Mouse (Mus musculus): ENCODE measurements around the gene Arpc1b. TPM values are rescaled to one million over a fixed set of nuclear protein-coding genes. Genes with fewer than 3 reads are reported as not detected.
"Not testable (repeated sequence)": the region's sequence is repeated elsewhere in the genome, so short reads cannot be mapped to it uniquely, and the experiment has no call there.

Gene Arpc1b
- total and polyA plus RNA-seq, 2 experiments from 2014 or later = 32.4 to 53.7 TPM

- Histone ChIP-seq H3K4me1 (ENCODE audit: insufficient read depth, low read length) (no peaks in the 10 kb centered on the region), H3K4me2 (ENCODE audit: low read depth, low read length, poor library complexity, severe bottlenecking) (no peak overlapping the region), H3K9me3 (ENCODE audit: low read length) (no peaks in the 10 kb centered on the region; the same call in 1 of the 2 replicates), H3K36me3 (ENCODE audit: insufficient read depth, low read length) (0 out of 2 replicates have a peak, but pooled peaks cover 3% of the 10 kb centered on the region), H3K9ac (replicated peaks; ENCODE audit: low read length, poor library complexity, severe bottlenecking) (no peak overlapping the region), H3K27ac (ENCODE audit: low read depth, low read length) (no peak overlapping the region), H3K4me3 (ENCODE audit: low read depth, low read length) (no peak overlapping the region), H3K27me3 (ENCODE audit: insufficient read depth, low read length) (no peaks in the 10 kb centered on the region)
- no peak for TF ChIP-seq CTCF (IDR thresholded peaks at IDR 0.05)
- WGBS = 68% methylated on average over 7 of the region's 7 CpGs
- ATAC-seq (ENCODE audit: low FRiP score) (no peak), DNase-seq (ENCODE audit: low spot score) (no peak)
These were observed 6.9 kb downstream of the Arpc1b start for GRCm38 (mm10) chr5:145120921-145121320.

- Histone ChIP-seq H3K9me3 (ENCODE audit: low read length) (no peaks in the 10 kb centered on the region; the same call in 1 of the 2 replicates), H3K4me3 (ENCODE audit: low read depth, low read length) (no peak overlapping the region), H3K4me1 (ENCODE audit: insufficient read depth, low read length) (no peaks in the 10 kb centered on the region), H3K27ac (ENCODE audit: low read depth, low read length) (no peak overlapping the region), H3K27me3 (ENCODE audit: insufficient read depth, low read length) (no peaks in the 10 kb centered on the region), H3K4me2 (ENCODE audit: low read depth, low read length, poor library complexity, severe bottlenecking) (no peak overlapping the region), H3K36me3 (ENCODE audit: insufficient read depth, low read length) (peaks cover 12% of the 10 kb centered on the region), H3K9ac (replicated peaks; ENCODE audit: low read length, poor library complexity, severe bottlenecking) (no peak overlapping the region)
- DNase-seq (ENCODE audit: low spot score) (no peak), ATAC-seq (ENCODE audit: low FRiP score) (no peak)
- no peak for TF ChIP-seq CTCF (IDR thresholded peaks at IDR 0.05)
- 94% methylated on average over 19 of the region's 19 CpGs for WGBS
These were observed 9.4 kb downstream of the Arpc1b start for GRCm38 (mm10) chr5:145123396-145123795.

GRCm38 (mm10) chr5:145126580-145126979, 12.6 kb downstream of the Arpc1b start:
- ATAC-seq (ENCODE audit: low FRiP score) (no peak), DNase-seq (ENCODE audit: low spot score) (no peak)
- Histone ChIP-seq H3K36me3 (ENCODE audit: insufficient read depth, low read length) (peaks cover 34% of the 10 kb centered on the region), H3K27ac (ENCODE audit: low read depth, low read length) (no peak overlapping the region), H3K27me3 (ENCODE audit: insufficient read depth, low read length) (no peaks in the 10 kb centered on the region), H3K4me1 (ENCODE audit: insufficient read depth, low read length) (no peaks in the 10 kb centered on the region), H3K9ac (replicated peaks; ENCODE audit: low read length, poor library complexity, severe bottlenecking) (no peak overlapping the region), H3K4me2 (ENCODE audit: low read depth, low read length, poor library complexity, severe bottlenecking) (no peak overlapping the region), H3K4me3 (ENCODE audit: low read depth, low read length) (no peak overlapping the region), H3K9me3 (ENCODE audit: low read length) (no peaks in the 10 kb centered on the region)
- TF ChIP-seq CTCF (IDR thresholded peaks at IDR 0.05) = no peak
- 94% methylated on average over 9 of the region's 9 CpGs for WGBS

- ATAC-seq (ENCODE audit: low FRiP score) (no peak), DNase-seq (ENCODE audit: low spot score) (no peak)
- no peak overlapping the region for H3K27ac ChIP-seq (ENCODE audit: low read depth, low read length)
- no peaks in the 10 kb centered on the region for H3K9me3 ChIP-seq (ENCODE audit: low read length)
- no peak for TF ChIP-seq CTCF (IDR thresholded peaks at IDR 0.05)
- no peak overlapping the region for H3K4me3 ChIP-seq (ENCODE audit: low read depth, low read length)
- H3K36me3 ChIP-seq (ENCODE audit: insufficient read depth, low read length) = peaks cover 56% of the 10 kb centered on the region
- H3K9ac ChIP-seq (replicated peaks; ENCODE audit: low read length, poor library complexity, severe bottlenecking) = no peak overlapping the region
- 92% methylated on average over 4 of the region's 4 CpGs for WGBS
- no peaks in the 10 kb centered on the region for H3K4me1 ChIP-seq (ENCODE audit: insufficient read depth, low read length)
- H3K27me3 ChIP-seq (ENCODE audit: insufficient read depth, low read length) = no peaks in the 10 kb centered on the region
- no peak overlapping the region for H3K4me2 ChIP-seq (ENCODE audit: low read depth, low read length, poor library complexity, severe bottlenecking)
These were observed 15.1 kb downstream of the Arpc1b start for GRCm38 (mm10) chr5:145129124-145129523.

GRCm38 (mm10) chr5:145129773-145130172, 15.8 kb downstream of the Arpc1b start:
- not testable (repeated sequence) for H3K9me3 ChIP-seq (ENCODE audit: low read length); H3K9ac ChIP-seq (replicated peaks; ENCODE audit: low read length, poor library complexity, severe bottlenecking); H3K4me1 ChIP-seq (ENCODE audit: insufficient read depth, low read length); H3K27me3 ChIP-seq (ENCODE audit: insufficient read depth, low read length); ATAC-seq (ENCODE audit: low FRiP score); H3K4me2 ChIP-seq (ENCODE audit: low read depth, low read length, poor library complexity, severe bottlenecking); H3K27ac ChIP-seq (ENCODE audit: low read depth, low read length); H3K4me3 ChIP-seq (ENCODE audit: low read depth, low read length); DNase-seq (ENCODE audit: low spot score)
- WGBS = 85% methylated on average over 4 of the region's 6 CpGs
- peaks cover 60% of the 10 kb centered on the region for H3K36me3 ChIP-seq (ENCODE audit: insufficient read depth, low read length)

- ATAC-seq (ENCODE audit: low FRiP score) = no peak
These were observed 16.2 kb downstream of the Arpc1b start for GRCm38 (mm10) chr5:145130191-145130590.

More at GRCm38 (mm10) chr5:145130191-145130590, 16.2 kb downstream of the Arpc1b start:
- no peak for DNase-seq (ENCODE audit: low spot score)
- 93% methylated on average over 11 of the region's 11 CpGs for WGBS
- no peak overlapping the region for H3K9ac ChIP-seq (replicated peaks; ENCODE audit: low read length, poor library complexity, severe bottlenecking)
- H3K4me2 ChIP-seq (ENCODE audit: low read depth, low read length, poor library complexity, severe bottlenecking) = no peak overlapping the region
- no peaks in the 10 kb centered on the region for H3K27me3 ChIP-seq (ENCODE audit: insufficient read depth, low read length)
- no peak overlapping the region for H3K4me3 ChIP-seq (ENCODE audit: low read depth, low read length)
- no peak overlapping the region for H3K27ac ChIP-seq (ENCODE audit: low read depth, low read length)
- no peak for TF ChIP-seq CTCF (IDR thresholded peaks at IDR 0.05)
- H3K36me3 ChIP-seq (ENCODE audit: insufficient read depth, low read length) = peaks cover 63% of the 10 kb centered on the region
- no peaks in the 10 kb centered on the region for H3K4me1 ChIP-seq (ENCODE audit: insufficient read depth, low read length)
- H3K9me3 ChIP-seq (ENCODE audit: low read length) = no peaks in the 10 kb centered on the region
